Mouse (Mus musculus) ES-Bruce4 (cell line): Measurements from ENCODE around the gene Mrpl42. TPM values are rescaled to one million over a fixed set of nuclear protein-coding genes. Genes with fewer than 3 reads are reported as not detected.
"Not testable (repeated sequence)": the region's sequence is repeated elsewhere in the genome, so short reads cannot be mapped to it uniquely, and the experiment has no call there.

Source experiments
- H3K27ac ChIP-seq: 2 replicates; pipeline ENCODE4 v1.5.1; 2012; ENCODE audit warnings: low read length, inconsistent platforms; ENCODE audit not compliant: insufficient read depth
- H3K27me3 ChIP-seq: 2 replicates; pipeline ENCODE4 v1.6.1; 2012; ENCODE audit warnings: mild to moderate bottlenecking, low read length, inconsistent platforms; ENCODE audit not compliant: control insufficient read depth, poor library complexity, insufficient read depth, severe bottlenecking
- H3K36me3 ChIP-seq: 2 replicates; pipeline ENCODE4 v1.6.1; 2012; ENCODE audit warnings: inconsistent platforms, mild to moderate bottlenecking, low read length, moderate library complexity; ENCODE audit not compliant: control insufficient read depth, poor library complexity, insufficient read depth, severe bottlenecking
- H3K4me1 ChIP-seq: one replicate; pipeline ENCODE4 v1.8.1; 2011; ENCODE audit warnings: low read length; ENCODE audit not compliant: control insufficient read depth, insufficient read depth
- H3K4me3 ChIP-seq: 2 replicates; pipeline ENCODE4 v1.5.1; 2011; ENCODE audit warnings: low read depth, mild to moderate bottlenecking, low read length
- H3K9ac ChIP-seq: 2 replicates; pipeline ENCODE4 v1.6.1; 2012; ENCODE audit warnings: low read depth, mild to moderate bottlenecking, inconsistent platforms; ENCODE audit not compliant: poor library complexity, severe bottlenecking
- H3K9me3 ChIP-seq: replicated peaks from 2 replicates; pipeline ENCODE4 v1.6.1; 2012; ENCODE audit warnings: mild to moderate bottlenecking, low read length, inconsistent platforms; ENCODE audit not compliant: control insufficient read depth, poor library complexity, insufficient read depth, severe bottlenecking
- CTCF ChIP-seq: IDR thresholded peaks from one replicate; pipeline ENCODE4 v1.8.1; 2011; ENCODE audit warnings: low read depth, low read length
- EP300 ChIP-seq: IDR thresholded peaks from 2 replicates; pipeline ENCODE4 v1.6.1; 2011; ENCODE audit warnings: low read depth, low read length; ENCODE audit not compliant: insufficient read depth
- POLR2A ChIP-seq: IDR thresholded peaks from one replicate; pipeline ENCODE4 v1.8.1; 2011; ENCODE audit warnings: low read length; ENCODE audit not compliant: insufficient read depth
- polyA plus RNA-seq: library from polyadenylated mRNA; stranded (reverse); fragments of >200 nt; gene quantifications from 2 replicates; pipeline ENCODE4 v1.2.4, GENCODE M21; 2011; ENCODE audit warnings: low read depth; ENCODE audit not compliant: missing spikeins, insufficient read depth, insufficient read length

Gene Mrpl42
- polyA plus RNA-seq = 238 and 240 TPM in 2 replicates

- H3K9me3 ChIP-seq = no peaks in the 10 kb centered on the region
- peak within 1 kb of the TSS; percentile 77 for H3K9ac ChIP-seq
- H3K27me3 ChIP-seq = no peaks in the 10 kb centered on the region
- H3K4me3 ChIP-seq = peak within 1 kb of the TSS; percentile 100
- peaks cover 16% of the 10 kb centered on the region for H3K36me3 ChIP-seq
- peak within 1 kb of the TSS; percentile 60 for H3K27ac ChIP-seq
- no peak for TF ChIP-seq EP300
- TF ChIP-seq POLR2A = peak; percentile 45
- H3K4me1 ChIP-seq = no peaks in the 10 kb centered on the region
These were observed at the start of gene Mrpl42 for GRCm38 (mm10) chr10:95501463-95502081. TSS of gene Mrpl42 (minus strand) at chr10:95501940.

- no peaks in the 10 kb centered on the region for H3K27me3 ChIP-seq
- TF ChIP-seq EP300 (no peak), POLR2A (no peak), CTCF (no peak)
- H3K36me3 ChIP-seq = peaks cover 57% of the 10 kb centered on the region
- H3K27ac ChIP-seq = no peak overlapping the region
- no peak overlapping the region for H3K9ac ChIP-seq
- no peaks in the 10 kb centered on the region for H3K9me3 ChIP-seq
- no peaks in the 10 kb centered on the region for H3K4me1 ChIP-seq
- H3K4me3 ChIP-seq = no peak overlapping the region
These were observed 48.8 kb upstream of the Mrpl42 start for GRCm38 (mm10) chr10:95550506-95550905.

- not testable (repeated sequence) for H3K9ac ChIP-seq, H3K9me3 ChIP-seq, H3K4me1 ChIP-seq, H3K4me3 ChIP-seq, H3K27me3 ChIP-seq, H3K27ac ChIP-seq
- H3K36me3 ChIP-seq = peaks cover 63% of the 10 kb centered on the region
These were observed 47.3 kb upstream of the Mrpl42 start for GRCm38 (mm10) chr10:95549080-95549479.

DNA sequence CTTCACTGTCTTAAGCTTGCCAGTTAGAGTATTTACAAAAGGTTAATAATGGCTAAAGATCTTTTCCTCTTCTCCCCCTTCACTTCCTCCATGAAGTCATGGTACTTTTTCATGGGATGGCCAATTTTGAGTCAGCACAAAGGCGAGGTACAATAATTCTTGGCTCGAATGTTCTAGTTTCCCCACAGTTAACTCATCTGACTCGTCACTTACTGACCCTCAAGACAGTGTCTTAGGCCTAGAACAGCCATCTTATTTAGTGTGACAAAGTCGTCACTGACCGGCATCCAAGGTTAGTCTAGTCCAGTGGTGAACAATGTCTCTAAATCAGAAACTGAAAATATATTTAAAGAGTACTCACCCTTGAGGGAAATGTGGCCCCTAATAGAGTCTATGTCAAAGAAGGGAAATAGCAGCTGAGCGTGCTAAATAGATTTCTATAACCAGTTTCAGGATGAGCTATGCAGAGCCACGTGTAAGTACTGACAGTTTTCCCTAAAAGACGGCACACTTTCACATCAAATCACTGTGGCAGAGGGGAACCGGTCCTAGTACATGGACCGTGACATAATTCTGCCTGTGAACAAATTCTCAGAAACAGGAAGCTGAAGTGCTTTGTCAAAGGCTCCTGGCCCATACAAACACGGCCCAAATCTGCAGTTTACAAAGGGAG is 46.5 kb upstream of the Mrpl42 start:
- Histone ChIP-seq H3K36me3 (peaks cover 67% of the 10 kb centered on the region), H3K9me3 (no peaks in the 10 kb centered on the region), H3K27me3 (no peaks in the 10 kb centered on the region), H3K4me1 (no peaks in the 10 kb centered on the region), H3K4me3 (no peak overlapping the region), H3K9ac (no peak overlapping the region), H3K27ac (no peak overlapping the region)
- TF ChIP-seq EP300 = no peak
- no peak for TF ChIP-seq POLR2A
- TF ChIP-seq CTCF = no peak

GRCm38 (mm10) chr10:95546178-95546577 is 44.4 kb upstream of the Mrpl42 start:
- Histone ChIP-seq H3K9ac (no peak overlapping the region), H3K36me3 (peaks cover 64% of the 10 kb centered on the region), H3K9me3 (no peaks in the 10 kb centered on the region), H3K4me3 (no peak overlapping the region), H3K27me3 (no peaks in the 10 kb centered on the region), H3K27ac (peak overlapping the region; percentile 80), H3K4me1 (no peaks in the 10 kb centered on the region)
- TF ChIP-seq POLR2A (no peak), CTCF (no peak), EP300 (no peak)

- Histone ChIP-seq H3K4me3 (no peak overlapping the region), H3K36me3 (peaks cover 56% of the 10 kb centered on the region), H3K27me3 (no peaks in the 10 kb centered on the region), H3K4me1 (no peaks in the 10 kb centered on the region), H3K9ac (no peak overlapping the region), H3K27ac (peak overlapping the region; percentile 72; the same call in 1 of the 2 replicates), H3K9me3 (no peaks in the 10 kb centered on the region)
- TF ChIP-seq POLR2A (no peak), CTCF (no peak), EP300 (no peak)
These were observed 43.3 kb upstream of the Mrpl42 start for GRCm38 (mm10) chr10:95545051-95545450.
